In the genomic region with DNA sequence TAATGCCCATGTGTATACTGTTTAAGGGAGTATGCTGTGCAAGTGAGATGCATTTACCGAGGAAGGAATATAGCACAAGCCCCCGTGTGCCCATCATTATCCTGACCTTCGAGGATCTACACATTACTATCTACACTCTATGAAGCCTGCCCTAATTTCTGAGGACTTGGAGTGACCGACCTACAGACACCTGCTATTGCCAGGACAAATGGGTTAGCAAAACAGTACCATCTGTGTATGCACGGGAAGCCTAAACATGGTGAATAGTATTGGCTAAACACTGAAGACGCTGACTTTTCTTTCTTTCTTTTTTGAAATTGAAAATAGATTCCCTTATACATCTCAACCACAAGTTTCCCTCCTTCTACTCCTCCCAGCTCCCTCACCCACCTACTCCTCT, we compare ENCODE assay signal across 13 mouse cellular contexts.
"Had no signal": no experiment of that assay in that cellular context is flagged by ENCODE, and none has a peak within 500 bp of the region (broad histone marks: within the 10 kb centered on the region; RNA-seq: fewer than 3 reads in every experiment).

No protein-coding gene starts in this region.

- ATAC-seq: midbrain, embryonic 16.5 days had no signal

- DNase-seq: lung, embryonic 14.5 days; lung, postnatal 10 days; lung, postnatal 4 days; midbrain, embryonic 14.5 days; retina, postnatal 1 day; right cerebral cortex, adult 18-20 months; right cerebral cortex, postnatal 25 days; right cerebral cortex, postnatal 4 days; spleen, adult 18-20 months; thymus, adult 18-20 months; thymus, postnatal 14 days; thymus, postnatal 36 days had no signal
